Mouse (Mus musculus) heart, embryonic 11.5 days (tissue): ENCODE measurements around the gene Adra1b. TPM values are rescaled to one million over a fixed set of nuclear protein-coding genes. Genes with fewer than 3 reads are reported as not detected.

Source experiments
- ATAC-seq: fragments of 200-750 bp; cut with Nextera tagmentation; replicated peaks from 2 replicates; pipeline ENCODE4 v1.8.0; 2017; ENCODE audit warnings: moderate library complexity; ENCODE audit not compliant: insufficient number of reproducible peaks, low FRiP score, low TSS enrichment
- H3K27ac ChIP-seq: fragments of 300-500 bp; sonication (generic); 2 replicates; pipeline ENCODE4 v1.5.1; 2014; ENCODE audit warnings: mild to moderate bottlenecking, low read depth, low read length
- H3K27me3 ChIP-seq: fragments of 300-500 bp; sonication (generic); 2 replicates; pipeline ENCODE4 v1.6.1; 2014; ENCODE audit warnings: mild to moderate bottlenecking, low read length, mixed read lengths; ENCODE audit not compliant: control insufficient read depth, insufficient read depth
- H3K36me3 ChIP-seq: fragments of 300-500 bp; sonication (generic); 2 replicates; pipeline ENCODE4 v1.6.1; 2014; ENCODE audit warnings: mild to moderate bottlenecking, low read length, moderate library complexity, mixed read lengths; ENCODE audit not compliant: control insufficient read depth, insufficient read depth
- H3K4me1 ChIP-seq: fragments of 300-500 bp; sonication (generic); 2 replicates; pipeline ENCODE4 v1.6.1; 2014; ENCODE audit warnings: low read length; ENCODE audit not compliant: control insufficient read depth, insufficient read depth
- H3K4me2 ChIP-seq: fragments of 300-500 bp; sonication (generic); 2 replicates; pipeline ENCODE4 v1.6.1; 2014; ENCODE audit warnings: mild to moderate bottlenecking, moderate library complexity
- H3K4me3 ChIP-seq: fragments of 300-500 bp; sonication (generic); 2 replicates; pipeline ENCODE4 v1.5.1; 2014; ENCODE audit warnings: low read depth, low read length
- H3K9ac ChIP-seq: fragments of 300-500 bp; sonication (generic); 2 replicates; pipeline ENCODE4 v1.6.1; 2014; ENCODE audit warnings: mild to moderate bottlenecking, low read depth, low read length, moderate library complexity
- H3K9me3 ChIP-seq: fragments of 300-500 bp; sonication (generic); replicated peaks from 2 replicates; pipeline ENCODE4 v1.6.1; 2016; ENCODE audit warnings: low read length; ENCODE audit not compliant: control insufficient read depth
- WGBS: fragments of 180-500 bp; shearing (Covaris S2); extraction: QIAGEN DNeasy Blood & Tissue Kit; methylation state at CpG from one replicate; pipeline ENCODE4 v1.1.7; 2014; ENCODE audit not compliant: insufficient replicate concordance; 5-methylcytosine and 5-hydroxymethylcytosine counted together
- polyA plus RNA-seq: library from polyadenylated mRNA; unstranded; fragments of >200 nt; fragmentation: Nextera tagmentation; extraction: Ambion mirVana; gene quantifications from 2 replicates; pipeline ENCODE4 v1.2.1, GENCODE M21; 2014

Gene Adra1b
- polyA plus RNA-seq, 1 experiment from 2014 or later: 2.3 TPM

DNA sequence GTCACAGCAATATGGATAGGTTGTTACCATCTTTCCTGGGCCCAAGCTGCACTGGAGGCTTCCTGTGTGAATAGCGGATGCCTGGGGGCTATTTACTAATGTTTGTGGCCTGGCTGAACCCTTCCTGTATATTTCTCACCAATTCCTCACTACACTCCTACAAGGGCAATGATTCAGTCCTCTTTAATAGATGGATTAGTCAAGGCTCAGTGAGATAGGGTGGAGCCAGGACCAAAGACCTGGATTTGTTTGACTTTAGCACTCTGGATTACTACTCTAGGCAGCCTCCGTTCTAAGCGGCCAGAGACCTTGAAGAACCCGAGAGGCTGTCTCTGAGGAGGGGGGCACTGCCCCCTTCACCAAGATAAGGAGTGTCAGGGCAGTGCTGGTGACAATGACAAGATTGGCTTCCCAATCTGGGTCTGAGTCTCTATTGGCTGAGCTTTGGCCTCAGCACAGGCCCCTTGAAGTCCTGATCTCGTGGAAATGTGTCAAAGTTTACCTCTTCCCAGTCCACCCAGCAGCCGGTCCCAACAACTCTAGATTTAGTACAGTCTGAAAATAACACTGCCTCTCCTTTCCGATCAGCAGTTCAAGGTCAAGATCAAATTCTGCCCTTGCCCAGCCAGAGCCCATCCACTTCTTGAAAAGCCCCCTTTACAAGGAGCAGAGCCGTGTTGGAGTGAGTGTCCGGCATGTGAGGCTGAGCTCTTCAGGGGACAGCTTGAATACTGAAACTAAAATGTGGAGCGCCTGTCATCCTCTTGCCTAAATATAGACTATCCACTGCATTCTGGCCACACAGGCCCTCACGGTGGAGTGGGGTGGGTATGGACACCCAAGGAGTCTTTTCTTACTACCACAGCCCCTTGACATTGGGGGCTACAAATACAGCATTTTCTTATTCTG lies 80.2 kb downstream of the Adra1b start:
- Histone ChIP-seq H3K36me3 (no peaks in the 10 kb centered on the region), H3K9me3 (no peaks in the 10 kb centered on the region), H3K27me3 (no peaks in the 10 kb centered on the region), H3K4me2 (peak overlapping the region; percentile 32), H3K4me1 (peaks cover 7% of the 10 kb centered on the region), H3K27ac (peak overlapping the region; percentile 89), H3K9ac (peak overlapping the region; percentile 28; the same call in 1 of the 2 replicates), H3K4me3 (no peak overlapping the region)
- ATAC-seq: peak; percentile 65
- 33% methylated on average over 11 of the region's 11 CpGs for WGBS

DNA sequence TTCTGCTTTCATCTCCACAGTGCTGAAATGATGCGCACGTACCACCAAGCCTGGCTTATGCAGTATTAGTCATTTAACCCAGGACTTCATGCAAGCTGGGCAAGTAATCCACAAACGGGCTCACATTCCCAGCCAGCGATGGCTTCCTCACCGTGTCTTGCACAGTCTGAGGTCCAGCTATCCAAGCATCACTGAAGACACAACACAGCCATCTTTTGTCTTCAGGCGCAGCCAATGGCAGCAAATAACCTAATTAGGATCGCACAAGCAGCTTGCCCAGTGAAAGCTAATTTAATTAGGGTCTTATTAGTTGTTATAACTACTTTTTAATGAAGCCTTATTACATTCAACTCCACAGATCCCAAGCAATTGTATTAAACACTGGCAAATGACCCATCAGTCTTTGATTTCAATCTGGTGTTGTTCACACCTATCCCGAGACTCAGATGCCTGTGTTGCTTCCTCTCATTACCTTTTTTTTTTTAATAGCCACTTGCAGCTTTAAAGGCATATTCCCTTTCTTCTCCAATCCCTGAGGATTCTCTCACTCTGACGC lies 83.6 kb downstream of the Adra1b start:
- no peaks in the 10 kb centered on the region for H3K27me3 ChIP-seq
- no peak for ATAC-seq
- no peak overlapping the region for H3K4me3 ChIP-seq
- no peak overlapping the region for H3K4me2 ChIP-seq
- H3K27ac ChIP-seq: no peak overlapping the region
- peaks cover 7% of the 10 kb centered on the region for H3K4me1 ChIP-seq
- H3K9me3 ChIP-seq: no peaks in the 10 kb centered on the region
- H3K36me3 ChIP-seq: no peaks in the 10 kb centered on the region
- WGBS: 69% methylated on average over 9 of the region's 9 CpGs
- no peak overlapping the region for H3K9ac ChIP-seq

DNA sequence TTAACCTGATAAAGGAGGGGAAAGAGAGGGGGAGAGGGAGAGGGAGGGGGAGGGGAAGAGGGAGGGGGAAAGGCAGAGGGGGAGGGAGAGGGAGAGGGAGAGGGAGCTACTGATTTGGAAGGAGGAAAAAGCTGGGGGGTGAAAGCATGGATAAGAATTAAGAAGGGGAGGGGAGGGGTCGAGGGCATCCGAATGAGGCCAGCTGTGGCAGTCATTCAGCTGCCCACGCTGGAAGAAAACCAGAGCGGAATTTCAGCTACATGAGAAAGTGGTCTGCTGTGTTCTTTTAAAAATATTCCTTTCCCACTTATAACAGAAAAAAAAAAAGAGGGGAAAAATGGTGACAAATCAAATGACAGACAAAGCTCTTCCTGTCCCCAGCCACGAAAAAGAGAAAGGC lies 88.5 kb downstream of the Adra1b start:
- no peaks in the 10 kb centered on the region for H3K9me3 ChIP-seq
- H3K27me3 ChIP-seq: no peaks in the 10 kb centered on the region
- no peak for ATAC-seq
- H3K4me2 ChIP-seq: no peak overlapping the region
- WGBS: 54% methylated on average over 5 of the region's 5 CpGs
- H3K4me1 ChIP-seq: no peaks in the 10 kb centered on the region
- H3K4me3 ChIP-seq: no peak overlapping the region
- no peaks in the 10 kb centered on the region for H3K36me3 ChIP-seq
- H3K9ac ChIP-seq: no peak overlapping the region
- H3K27ac ChIP-seq: no peak overlapping the region

DNA sequence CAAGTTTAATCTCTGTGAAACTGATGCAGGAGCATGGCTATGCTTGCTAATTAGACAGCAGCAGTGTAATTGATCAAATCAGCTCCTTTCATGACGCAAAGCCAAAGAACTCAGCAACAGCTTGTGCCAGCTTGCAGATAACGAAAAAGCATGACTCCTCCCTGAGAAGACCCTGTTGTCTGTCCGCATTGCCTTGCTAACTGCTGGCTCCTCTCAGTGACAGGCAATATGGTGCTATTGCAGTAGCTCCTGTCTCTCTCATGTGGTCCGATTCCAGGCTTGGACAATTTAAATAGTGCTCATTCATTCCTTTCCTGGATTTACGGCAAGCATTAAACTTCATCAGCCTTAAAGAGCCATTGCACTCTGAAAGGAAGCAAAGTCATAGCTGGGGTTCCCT lies 93.3 kb downstream of the Adra1b start:
- no peak for ATAC-seq
- Histone ChIP-seq H3K36me3 (no peaks in the 10 kb centered on the region), H3K27me3 (no peaks in the 10 kb centered on the region), H3K4me1 (no peaks in the 10 kb centered on the region), H3K9me3 (no peaks in the 10 kb centered on the region), H3K9ac (no peak overlapping the region), H3K4me2 (no peak overlapping the region), H3K4me3 (no peak overlapping the region), H3K27ac (no peak overlapping the region)
- 69% methylated on average over 5 of the region's 5 CpGs for WGBS

DNA sequence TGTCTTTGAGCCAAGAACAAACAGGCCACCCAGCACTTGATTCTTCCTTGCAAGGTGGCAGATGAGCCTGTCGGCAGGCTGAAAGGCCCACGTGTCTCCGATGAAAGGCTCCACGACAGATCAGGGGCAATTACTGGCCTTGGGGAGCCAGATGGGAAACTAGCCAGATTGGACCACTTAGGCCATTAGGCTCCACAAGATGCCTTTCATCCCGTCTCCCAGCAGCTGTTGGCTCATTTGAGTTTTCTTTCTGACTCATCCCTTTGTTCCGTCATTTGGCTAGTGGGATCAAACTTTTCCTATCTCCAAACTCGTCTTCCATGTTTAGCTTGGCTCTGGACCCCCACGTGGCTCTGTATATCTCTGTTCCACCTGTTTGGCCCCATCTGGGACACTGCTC lies 105.0 kb downstream of the Adra1b start:
- Histone ChIP-seq H3K4me1 (no peaks in the 10 kb centered on the region), H3K9me3 (no peaks in the 10 kb centered on the region), H3K27ac (no peak overlapping the region), H3K36me3 (no peaks in the 10 kb centered on the region), H3K4me2 (no peak overlapping the region), H3K4me3 (no peak overlapping the region), H3K9ac (no peak overlapping the region), H3K27me3 (no peaks in the 10 kb centered on the region)
- 62% methylated on average over 8 of the region's 8 CpGs for WGBS
- ATAC-seq: no peak

DNA sequence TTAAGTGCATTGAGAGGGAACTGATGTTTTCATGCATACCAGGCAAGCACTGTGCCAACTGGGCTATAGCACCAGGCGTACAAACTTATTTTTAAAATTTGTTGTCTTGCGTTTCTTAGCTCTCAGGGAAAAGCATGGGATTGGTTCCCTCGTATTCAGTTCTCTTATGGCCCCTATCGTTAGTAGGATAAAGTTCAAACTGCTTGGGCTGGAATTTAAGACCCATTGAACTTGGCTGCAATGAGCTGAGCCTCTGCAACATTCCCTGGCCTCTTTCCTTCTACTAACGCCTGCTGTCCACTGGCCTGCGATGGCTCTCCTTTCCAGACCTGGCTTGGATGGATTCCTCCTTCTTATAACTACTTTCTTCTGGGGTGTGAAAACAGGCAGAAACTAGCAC lies 110.6 kb downstream of the Adra1b start:
- Histone ChIP-seq H3K27me3 (no peaks in the 10 kb centered on the region), H3K4me3 (no peak overlapping the region), H3K9me3 (no peaks in the 10 kb centered on the region), H3K27ac (no peak overlapping the region), H3K9ac (no peak overlapping the region), H3K4me1 (no peaks in the 10 kb centered on the region), H3K36me3 (no peaks in the 10 kb centered on the region), H3K4me2 (no peak overlapping the region)
- no peak for ATAC-seq
- WGBS: 77% methylated on average over 6 of the region's 6 CpGs

DNA sequence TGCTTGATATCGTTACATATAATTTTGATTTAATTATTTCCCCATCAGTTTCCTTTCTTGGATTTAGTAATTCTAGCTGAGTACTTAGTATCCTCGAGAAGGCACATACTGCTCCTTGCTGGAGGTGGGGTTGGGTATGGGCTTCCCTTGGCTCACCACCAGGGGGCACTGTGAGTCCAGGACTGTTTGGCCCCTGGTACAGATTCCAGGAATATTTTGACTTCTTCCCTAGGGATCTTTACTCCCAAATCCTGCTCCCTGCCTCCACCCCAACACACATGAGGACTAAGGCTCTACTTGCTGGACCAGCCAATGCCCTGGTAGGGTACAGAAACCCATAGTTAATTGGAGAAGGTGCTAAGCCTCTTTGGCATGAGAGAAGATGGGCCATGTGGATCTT lies 117.2 kb downstream of the Adra1b start:
- WGBS: 14% methylated on average over 2 of the region's 2 CpGs
- H3K27ac ChIP-seq: no peak overlapping the region
- H3K4me2 ChIP-seq: no peak overlapping the region
- ATAC-seq: peak; percentile 68; the same call in 1 of the 2 replicates
- H3K4me3 ChIP-seq: no peak overlapping the region
- H3K4me1 ChIP-seq: no peaks in the 10 kb centered on the region
- H3K9ac ChIP-seq: no peak overlapping the region
- H3K9me3 ChIP-seq: no peaks in the 10 kb centered on the region
- H3K36me3 ChIP-seq: no peaks in the 10 kb centered on the region
- no peaks in the 10 kb centered on the region for H3K27me3 ChIP-seq

DNA sequence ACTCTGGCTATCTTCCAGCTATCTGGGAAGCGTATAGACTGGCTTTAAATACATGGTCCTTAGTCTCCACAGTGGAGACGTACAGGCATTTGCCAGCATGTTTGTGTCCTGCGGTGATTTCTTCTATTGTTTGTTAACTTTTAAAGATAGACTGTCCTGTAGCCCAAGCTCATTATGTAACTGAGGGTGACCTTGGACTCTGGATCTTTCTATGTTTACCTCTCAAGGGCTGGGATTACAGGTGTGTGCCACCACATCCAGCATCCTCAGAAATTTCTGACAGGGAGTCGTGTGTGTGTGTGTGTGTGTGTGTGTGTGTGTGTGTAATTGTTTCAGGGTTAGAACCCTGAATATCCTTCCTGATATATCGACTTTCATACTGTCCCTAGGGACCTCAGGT lies 117.9 kb downstream of the Adra1b start:
- Histone ChIP-seq H3K4me3 (no peak overlapping the region), H3K4me1 (no peaks in the 10 kb centered on the region), H3K36me3 (no peaks in the 10 kb centered on the region), H3K27me3 (no peaks in the 10 kb centered on the region), H3K9me3 (no peaks in the 10 kb centered on the region), H3K4me2 (no peak overlapping the region), H3K9ac (no peak overlapping the region), H3K27ac (no peak overlapping the region)
- WGBS: 74% methylated on average over 5 of the region's 5 CpGs
- no peak for ATAC-seq
